Mouse (Mus musculus) small intestine, adult 2 months (tissue): ENCODE results near the gene Cacng7.

ENCODE experiments used
- CTCF ChIP-seq: fragments of 200-500 bp; IDR thresholded peaks from 2 replicates; pipeline ENCODE4 v1.5.1; 2012; ENCODE audit warnings: low read depth, mild to moderate bottlenecking, control low read depth, inconsistent platforms, low read length, moderate library complexity, mixed read lengths; ENCODE audit not compliant: insufficient replicate concordance, insufficient read length; ENCODE audit errors: extremely low read depth
- POLR2A ChIP-seq: fragments of 200-500 bp; IDR thresholded peaks from 2 replicates; pipeline ENCODE4 v1.6.1; 2012; ENCODE audit warnings: low read depth, mild to moderate bottlenecking, control low read depth, inconsistent platforms, low read length, moderate library complexity

- TF ChIP-seq POLR2A (no peak), CTCF (no peak)
These were observed 53.4 kb downstream of the Cacng7 start for GRCm38 (mm10) chr7:3386036-3386730.
